Mouse (Mus musculus) limb, embryonic 12.5 days (tissue): ENCODE measurements at regions not wholly inside any gene's neighbourhood (a gene's known extent, or its start where the extent isn't known, plus 50 kb on each side); places are given as distances from the start of the nearest gene placed in this dataset.

Experiments used
- ATAC-seq: fragments of 200-750 bp; cut with Nextera tagmentation; 2 replicates; pipeline ENCODE4 v1.8.0; 2017; ENCODE audit warnings: low read depth, moderate TSS enrichment; ENCODE audit not compliant: insufficient number of reproducible peaks, insufficient read depth, low FRiP score, low TSS enrichment
- H3K27ac ChIP-seq: fragments of 300-500 bp; sonication (generic); 2 replicates; pipeline ENCODE4 v1.5.1; 2016; ENCODE audit warnings: mild to moderate bottlenecking, moderate library complexity
- H3K27me3 ChIP-seq: fragments of 300-500 bp; sonication (generic); 2 replicates; pipeline ENCODE4 v1.6.1; 2016; ENCODE audit warnings: mild to moderate bottlenecking, moderate library complexity
- H3K36me3 ChIP-seq: fragments of 300-500 bp; sonication (generic); 2 replicates; pipeline ENCODE4 v1.6.1; 2016; ENCODE audit warnings: mild to moderate bottlenecking, moderate library complexity
- H3K4me1 ChIP-seq: fragments of 300-500 bp; sonication (generic); replicated peaks from 2 replicates; pipeline ENCODE4 v1.6.1; 2016
- H3K4me2 ChIP-seq: fragments of 300-500 bp; sonication (generic); 2 replicates; pipeline ENCODE4 v1.6.1; 2016; ENCODE audit warnings: mild to moderate bottlenecking, moderate library complexity
- H3K4me3 ChIP-seq: fragments of 300-500 bp; sonication (generic); replicated peaks from 2 replicates; pipeline ENCODE4 v1.5.1; 2016; ENCODE audit warnings: mild to moderate bottlenecking
- H3K9ac ChIP-seq: fragments of 300-500 bp; sonication (generic); replicated peaks from 2 replicates; pipeline ENCODE4 v1.6.1; 2016; ENCODE audit warnings: mild to moderate bottlenecking, moderate library complexity
- H3K9me3 ChIP-seq: fragments of 300-500 bp; sonication (generic); 2 replicates; pipeline ENCODE4 v1.6.1; 2016; ENCODE audit warnings: mild to moderate bottlenecking, moderate library complexity
- WGBS: fragments of 180-500 bp; shearing (Covaris S2); methylation state at CpG from one replicate; pipeline ENCODE4 v1.1.7; 2016; 5-methylcytosine and 5-hydroxymethylcytosine counted together

DNA sequence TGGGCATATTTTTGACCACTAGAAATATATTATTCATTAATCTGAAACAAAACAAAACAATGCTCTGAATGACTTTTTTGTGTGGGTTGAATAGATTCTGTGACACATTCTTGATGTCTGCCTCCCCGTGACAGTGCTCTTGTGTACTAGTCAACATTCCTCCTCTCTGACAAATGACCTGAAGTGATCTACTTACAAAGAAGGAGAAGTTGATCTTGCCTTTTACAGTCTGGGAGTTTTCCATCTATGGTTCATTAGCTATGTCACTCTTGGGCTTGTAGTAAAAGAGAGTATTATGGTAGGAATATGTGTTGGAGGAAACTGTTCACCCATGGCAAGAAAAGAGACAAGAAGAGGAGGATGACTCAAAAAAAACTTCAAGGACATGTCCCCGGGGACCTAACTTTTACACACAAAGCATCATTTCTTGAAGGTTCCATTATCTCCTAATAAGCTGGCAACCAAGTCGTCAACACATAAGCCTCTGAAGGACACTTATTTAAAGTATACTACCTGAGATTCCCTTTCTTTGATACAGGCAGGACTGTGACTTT is 217.9 kb downstream of the Gm21750 start:
- no peak overlapping the region for H3K4me2 ChIP-seq
- ATAC-seq: no peak
- no peaks in the 10 kb centered on the region for H3K9me3 ChIP-seq
- no peak overlapping the region for H3K9ac ChIP-seq
- no peaks in the 10 kb centered on the region for H3K36me3 ChIP-seq
- H3K27me3 ChIP-seq: no peaks in the 10 kb centered on the region
- no peak overlapping the region for H3K4me3 ChIP-seq
- WGBS: 82% methylated on average over 3 of the region's 3 CpGs
- peaks cover 5% of the 10 kb centered on the region for H3K4me1 ChIP-seq
- H3K27ac ChIP-seq: no peak overlapping the region

DNA sequence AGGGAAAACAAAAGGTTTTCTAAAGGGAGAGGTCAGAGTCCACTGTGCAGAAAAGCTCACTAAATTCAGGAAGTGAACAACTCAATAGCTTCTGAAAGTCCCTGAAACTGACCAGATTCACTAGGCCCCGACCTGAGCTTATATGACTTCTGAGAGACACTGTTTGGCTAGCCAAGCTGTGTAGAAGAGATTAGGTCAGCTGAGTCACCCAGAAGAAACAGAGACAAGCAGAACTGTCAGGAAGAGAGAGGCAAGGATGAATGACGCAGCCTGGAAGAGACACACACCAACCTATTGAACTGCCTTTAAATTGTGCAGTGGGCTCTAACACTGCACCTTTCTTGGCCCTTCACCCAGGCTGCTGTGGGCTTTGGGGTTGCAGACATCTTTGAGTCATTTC is 230.4 kb downstream of the Gm21750 start:
- Histone ChIP-seq H3K27me3 (no peaks in the 10 kb centered on the region), H3K9me3 (no peaks in the 10 kb centered on the region), H3K27ac (no peak overlapping the region), H3K36me3 (no peaks in the 10 kb centered on the region), H3K4me2 (no peak overlapping the region), H3K4me1 (no peaks in the 10 kb centered on the region), H3K9ac (no peak overlapping the region), H3K4me3 (no peak overlapping the region)
- ATAC-seq: no peak
- 80% methylated on average over 2 of the region's 2 CpGs for WGBS

- Histone ChIP-seq H3K27ac (no peak overlapping the region), H3K9ac (no peak overlapping the region), H3K36me3 (no peaks in the 10 kb centered on the region), H3K4me3 (no peak overlapping the region), H3K4me1 (no peaks in the 10 kb centered on the region), H3K4me2 (no peak overlapping the region), H3K9me3 (no peaks in the 10 kb centered on the region), H3K27me3 (no peaks in the 10 kb centered on the region)
- 85% methylated on average over 2 of the region's 2 CpGs for WGBS
- no peak for ATAC-seq
Observed at GRCm38 (mm10) chr14:73894844-73895243, 233.8 kb downstream of the Gm21750 start.

GRCm38 (mm10) chr14:73895266-73895665 is 234.2 kb downstream of the Gm21750 start:
- no peak for ATAC-seq
- 69% methylated on average over 3 of the region's 3 CpGs for WGBS

DNA sequence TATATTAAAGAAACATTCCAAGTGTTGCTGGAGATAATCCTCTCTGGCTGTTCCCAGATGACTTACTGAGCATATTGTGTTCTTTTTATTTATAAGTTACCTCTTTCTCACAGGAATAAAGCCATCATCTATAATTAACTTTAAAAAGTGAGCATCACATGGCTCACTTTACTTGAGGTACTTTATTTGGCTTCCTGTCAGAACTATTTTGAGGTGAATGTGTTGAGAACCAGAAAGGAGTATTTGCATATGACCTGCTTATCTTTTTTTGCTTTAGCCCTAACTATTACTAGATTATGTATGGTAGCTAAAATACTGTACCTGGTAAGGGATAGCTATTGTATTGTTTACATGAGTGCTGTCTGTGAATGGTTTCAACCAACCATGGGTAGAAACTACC is 238.1 kb downstream of the Gm21750 start:
- no peaks in the 10 kb centered on the region for H3K27me3 ChIP-seq
- H3K4me3 ChIP-seq: no peak overlapping the region
- ATAC-seq: no peak
- H3K36me3 ChIP-seq: no peaks in the 10 kb centered on the region
- H3K4me1 ChIP-seq: no peaks in the 10 kb centered on the region
- H3K27ac ChIP-seq: no peak overlapping the region
- no peaks in the 10 kb centered on the region for H3K9me3 ChIP-seq
- no peak overlapping the region for H3K9ac ChIP-seq
- H3K4me2 ChIP-seq: no peak overlapping the region

More at GRCm38 (mm10) chr14:73895266-73895665, 234.2 kb downstream of the Gm21750 start:
- no peaks in the 10 kb centered on the region for H3K27me3 ChIP-seq
- H3K4me3 ChIP-seq: no peak overlapping the region
- no peaks in the 10 kb centered on the region for H3K36me3 ChIP-seq
- H3K27ac ChIP-seq: no peak overlapping the region
- no peak overlapping the region for H3K4me2 ChIP-seq
- no peaks in the 10 kb centered on the region for H3K9me3 ChIP-seq
- H3K4me1 ChIP-seq: no peaks in the 10 kb centered on the region
- no peak overlapping the region for H3K9ac ChIP-seq

DNA sequence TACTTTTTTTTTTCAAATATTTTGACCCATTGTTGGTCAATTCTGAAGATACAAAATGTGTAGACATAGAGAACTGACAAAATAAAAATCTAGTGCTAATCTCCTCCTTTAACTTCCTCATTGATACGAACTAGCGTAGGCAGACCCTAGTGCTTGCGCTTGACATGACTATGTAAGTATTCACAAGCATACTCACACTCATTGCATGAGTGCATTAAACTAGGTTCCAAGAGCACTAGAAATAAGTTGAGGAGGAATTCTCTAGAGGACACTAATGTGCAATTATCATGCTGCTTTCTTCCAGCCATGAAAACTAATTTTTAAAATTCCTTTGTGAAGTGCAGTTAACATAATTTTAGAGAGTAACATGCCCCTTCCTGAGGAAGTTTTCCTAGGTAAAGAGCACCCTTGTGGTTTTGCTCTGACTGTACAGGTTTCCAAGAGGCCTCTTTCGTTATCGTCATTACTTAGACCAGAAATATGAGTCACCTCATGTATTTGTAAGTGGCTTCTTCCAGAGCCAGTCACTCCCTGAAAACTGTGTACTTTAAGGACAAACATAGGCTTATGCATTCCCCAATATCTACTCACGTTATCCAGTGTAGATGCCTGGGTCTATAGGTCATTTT is 241.2 kb downstream of the Gm21750 start:
- Histone ChIP-seq H3K4me3 (no peak overlapping the region), H3K9me3 (no peaks in the 10 kb centered on the region), H3K4me1 (no peaks in the 10 kb centered on the region), H3K36me3 (no peaks in the 10 kb centered on the region), H3K27me3 (no peaks in the 10 kb centered on the region), H3K4me2 (no peak overlapping the region), H3K9ac (no peak overlapping the region), H3K27ac (no peak overlapping the region)
- WGBS: 92% methylated on average over 6 of the region's 6 CpGs
- no peak for ATAC-seq

- WGBS: 71% methylated on average over 5 of the region's 5 CpGs
- H3K4me2 ChIP-seq: no peak overlapping the region
- H3K9ac ChIP-seq: no peak overlapping the region
- ATAC-seq: no peak
- no peak overlapping the region for H3K27ac ChIP-seq
- H3K27me3 ChIP-seq: no peaks in the 10 kb centered on the region
- H3K4me1 ChIP-seq: no peaks in the 10 kb centered on the region
- no peak overlapping the region for H3K4me3 ChIP-seq
- no peaks in the 10 kb centered on the region for H3K9me3 ChIP-seq
- H3K36me3 ChIP-seq: no peaks in the 10 kb centered on the region
Observed at GRCm38 (mm10) chr14:73913756-73914448, 252.9 kb downstream of the Gm21750 start.

- no peak for ATAC-seq
- Histone ChIP-seq H3K27ac (no peak overlapping the region), H3K4me2 (no peak overlapping the region), H3K4me3 (no peak overlapping the region), H3K9me3 (no peaks in the 10 kb centered on the region), H3K4me1 (no peaks in the 10 kb centered on the region), H3K36me3 (no peaks in the 10 kb centered on the region), H3K9ac (no peak overlapping the region), H3K27me3 (no peaks in the 10 kb centered on the region)
Observed at GRCm38 (mm10) chr14:73915990-73916389, 255.0 kb downstream of the Gm21750 start.

DNA sequence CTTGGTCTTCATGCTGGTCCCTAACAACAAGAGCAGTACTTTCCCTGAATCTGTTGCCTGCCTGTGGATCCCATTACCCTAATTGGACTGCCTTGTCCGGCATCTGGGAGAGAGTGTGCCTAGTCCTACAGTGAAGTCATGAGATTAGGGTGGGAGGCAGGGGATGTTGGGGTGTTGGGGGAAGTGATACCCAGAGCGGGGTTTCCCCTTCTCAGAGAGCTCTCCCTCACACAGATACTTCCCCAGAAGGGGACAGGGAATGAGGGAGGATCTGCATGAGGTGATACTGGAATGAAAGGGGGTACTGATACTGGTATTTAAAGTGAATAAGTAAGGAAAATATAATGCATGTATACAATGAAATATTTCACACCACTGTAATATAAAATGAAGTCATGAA is 270.1 kb downstream of the Gm21750 start:
- Histone ChIP-seq H3K4me3 (no peak overlapping the region), H3K9ac (no peak overlapping the region), H3K36me3 (no peaks in the 10 kb centered on the region), H3K4me1 (no peaks in the 10 kb centered on the region), H3K4me2 (no peak overlapping the region), H3K9me3 (no peaks in the 10 kb centered on the region), H3K27ac (no peak overlapping the region), H3K27me3 (no peaks in the 10 kb centered on the region)
- ATAC-seq: no peak
- WGBS: 64% methylated on average over 2 of the region's 2 CpGs

- Histone ChIP-seq H3K27ac (no peak overlapping the region), H3K27me3 (no peaks in the 10 kb centered on the region), H3K4me3 (no peak overlapping the region), H3K9me3 (no peaks in the 10 kb centered on the region), H3K4me2 (no peak overlapping the region), H3K36me3 (no peaks in the 10 kb centered on the region), H3K4me1 (no peaks in the 10 kb centered on the region), H3K9ac (no peak overlapping the region)
- no peak for ATAC-seq
- 36% methylated on average over 2 of the region's 2 CpGs for WGBS
Observed at GRCm38 (mm10) chr14:73947316-73947715, 286.3 kb downstream of the Gm21750 start.

DNA sequence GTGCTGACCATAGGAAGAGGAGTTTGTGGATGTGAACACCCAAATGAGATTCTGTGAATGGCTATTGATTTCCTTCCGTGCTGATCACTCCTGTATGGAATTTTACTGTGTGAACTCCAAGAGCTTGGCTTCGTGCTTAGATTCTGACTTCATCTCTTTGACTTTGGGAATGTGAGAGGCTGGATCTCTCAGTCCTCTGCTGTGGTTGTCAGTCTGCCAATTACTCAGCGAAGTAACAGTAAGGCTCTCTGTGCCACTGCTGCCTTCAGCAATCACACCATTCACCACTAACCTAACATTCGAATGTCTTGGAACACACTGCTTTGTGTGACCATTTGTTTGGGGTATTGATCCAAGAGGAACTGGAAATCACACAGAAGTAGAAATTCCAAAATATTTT is 291.5 kb downstream of the Gm21750 start:
- Histone ChIP-seq H3K9ac (no peak overlapping the region), H3K9me3 (no peaks in the 10 kb centered on the region), H3K27ac (no peak overlapping the region), H3K4me3 (no peak overlapping the region), H3K27me3 (no peaks in the 10 kb centered on the region), H3K4me1 (no peaks in the 10 kb centered on the region), H3K36me3 (no peaks in the 10 kb centered on the region), H3K4me2 (no peak overlapping the region)
- no peak for ATAC-seq
- 84% methylated on average over 4 of the region's 4 CpGs for WGBS

DNA sequence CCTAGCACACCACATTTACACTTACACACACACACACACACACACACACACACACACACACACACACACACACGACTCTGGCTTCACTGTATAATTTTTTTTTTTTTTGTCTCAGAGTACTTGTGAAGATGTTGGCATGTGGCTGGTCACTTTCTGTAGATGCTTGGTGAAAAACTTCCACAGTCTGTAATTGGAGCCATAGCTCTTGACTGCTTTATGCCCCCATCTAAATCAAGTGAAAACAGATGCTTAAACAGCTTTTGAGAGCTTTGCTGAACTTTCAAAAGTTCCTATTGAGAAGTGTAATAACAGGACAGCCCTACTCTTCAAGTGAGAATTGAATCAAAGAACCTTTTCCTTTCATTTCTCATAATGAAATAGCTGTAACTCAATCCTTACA is 317.7 kb downstream of the Gm21750 start:
- WGBS: 8% methylated on average over 1 of the region's 1 CpGs
- no peak overlapping the region for H3K9ac ChIP-seq
- H3K27me3 ChIP-seq: no peaks in the 10 kb centered on the region
- H3K9me3 ChIP-seq: no peaks in the 10 kb centered on the region
- H3K36me3 ChIP-seq: no peaks in the 10 kb centered on the region
- no peaks in the 10 kb centered on the region; the same call in 1 of the 2 replicates for H3K4me1 ChIP-seq
- ATAC-seq: no peak
- no peak overlapping the region for H3K4me2 ChIP-seq
- no peak overlapping the region for H3K27ac ChIP-seq
- H3K4me3 ChIP-seq: no peak overlapping the region
